Mouse (Mus musculus) thymus, adult 2 months (tissue): ENCODE measurements around the gene Krtap5-4.

ENCODE experiments used
- CTCF ChIP-seq: fragments of 200-500 bp; IDR thresholded peaks from 2 replicates; pipeline ENCODE4 v1.5.1; 2012; ENCODE audit warnings: mild to moderate bottlenecking, control low read depth, low read length, moderate library complexity, borderline replicate concordance; ENCODE audit not compliant: control insufficient read depth, poor library complexity, insufficient read depth; ENCODE audit errors: extremely low read depth
- POLR2A ChIP-seq: fragments of 200-500 bp; IDR thresholded peaks from 2 replicates; pipeline ENCODE4 v1.6.1; 2012; ENCODE audit warnings: mild to moderate bottlenecking, low read length, control low read depth, moderate library complexity; ENCODE audit not compliant: control insufficient read depth, poor library complexity, insufficient read depth; ENCODE audit errors: extremely low read depth

- TF ChIP-seq CTCF (no peak), POLR2A (no peak)
These were observed 38.9 kb downstream of the Krtap5-4 start for GRCm38 (mm10) chr7:142342247-142342640.
